Mouse (Mus musculus): ENCODE measurements at regions not wholly inside any gene's neighbourhood (a gene's known extent, or its start where the extent isn't known, plus 50 kb on each side); places are given as distances from the start of the nearest gene placed in this dataset.

DNA sequence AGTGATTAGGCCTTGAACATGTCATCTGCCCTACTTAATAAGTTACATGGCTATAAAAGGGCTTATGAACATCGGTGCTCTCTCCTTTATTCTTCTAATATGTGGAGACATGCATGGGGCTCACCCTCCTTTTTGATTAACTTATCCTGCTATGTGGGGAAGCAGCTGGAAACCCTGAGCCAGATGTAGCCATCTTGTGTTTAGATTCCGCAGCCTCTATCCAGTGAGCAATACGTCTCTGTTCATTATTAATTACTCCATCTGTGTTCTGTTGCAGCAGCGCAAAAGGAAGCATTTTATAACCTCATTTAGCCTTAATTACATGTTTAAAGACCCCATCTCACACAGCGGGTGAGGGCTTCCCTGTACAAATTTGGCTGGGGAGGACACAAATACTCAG lies 129.6 kb downstream of the Fam124b start:
- H3K9me3 ChIP-seq (replicated peaks; ENCODE audit: insufficient read depth, low read length), result no peaks in the 10 kb centered on the region
- H3K4me1 ChIP-seq (ENCODE audit: control insufficient read depth in 1 of 2, insufficient read depth in 2 of 2, low read length in 2 of 2), result no peaks in the 10 kb centered on the region
- no peak overlapping the region for H3K27ac ChIP-seq (ENCODE audit: control insufficient read depth, low read depth, low read length)
- no peaks in the 10 kb centered on the region for H3K36me3 ChIP-seq (ENCODE audit: control insufficient read depth in 1 of 2, insufficient read depth in 2 of 2, low read length in 2 of 2)
- H3K9ac ChIP-seq (ENCODE audit: control insufficient read depth, low read depth, low read length, poor library complexity, severe bottlenecking), result no peak overlapping the region
- TF ChIP-seq MAX (IDR thresholded peaks at IDR 0.05; ENCODE audit: low read length) (no peak), MXI1 (IDR thresholded peaks at IDR 0.05; ENCODE audit: low read depth, low read length) (no peak), CHD1 (IDR thresholded peaks at IDR 0.05; ENCODE audit: low read depth, low read length) (no peak), MAFK (IDR thresholded peaks at IDR 0.05; ENCODE audit: borderline replicate concordance, low read depth, low read length) (no peak)
- H3K27me3 ChIP-seq (ENCODE audit: control insufficient read depth in 1 of 2, insufficient read depth in 2 of 2, low read length in 2 of 2), result no peaks in the 10 kb centered on the region
- H3K79me2 ChIP-seq (ENCODE audit: control insufficient read depth, insufficient read depth, low read length, poor library complexity), result no peaks in the 10 kb centered on the region
- DNase-seq (ENCODE audit: low read depth, low spot score), result no peak
- no peak overlapping the region for H3K4me3 ChIP-seq (ENCODE audit: control insufficient read depth in 1 of 2, insufficient read depth in 1 of 2, low read depth in 2 of 2, low read length in 2 of 2)

DNA sequence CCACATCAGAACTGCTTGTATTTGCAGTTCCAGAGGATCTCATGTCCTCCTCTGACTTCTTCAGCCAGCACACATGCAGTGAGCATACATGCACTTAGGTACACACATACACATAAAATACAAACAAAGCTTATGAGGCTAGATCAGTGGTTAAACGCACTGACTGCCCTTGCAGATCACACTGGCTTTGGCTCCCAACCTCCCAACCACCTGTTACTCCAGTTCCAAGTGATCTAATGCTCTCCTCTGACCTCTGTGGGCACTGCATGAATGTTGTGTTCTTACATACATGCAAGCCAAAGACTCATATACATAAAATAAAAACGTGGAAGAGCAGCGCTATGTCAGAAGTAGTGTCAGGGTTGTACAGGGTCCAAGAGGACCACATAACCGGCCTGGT lies 141.9 kb downstream of the Fam124b start:
- Histone ChIP-seq H3K9ac (ENCODE audit: control insufficient read depth, low read depth, low read length, poor library complexity, severe bottlenecking) (no peak overlapping the region), H3K27ac (ENCODE audit: control insufficient read depth, low read depth, low read length) (no peak overlapping the region), H3K4me3 (ENCODE audit: control insufficient read depth in 1 of 2, insufficient read depth in 1 of 2, low read depth in 2 of 2, low read length in 2 of 2) (no peak overlapping the region), H3K9me3 (replicated peaks; ENCODE audit: insufficient read depth, low read length) (no peaks in the 10 kb centered on the region), H3K79me2 (ENCODE audit: control insufficient read depth, insufficient read depth, low read length, poor library complexity) (no peaks in the 10 kb centered on the region), H3K27me3 (ENCODE audit: control insufficient read depth in 1 of 2, insufficient read depth in 2 of 2, low read length in 2 of 2) (no peaks in the 10 kb centered on the region), H3K4me1 (ENCODE audit: control insufficient read depth in 1 of 2, insufficient read depth in 2 of 2, low read length in 2 of 2) (no peaks in the 10 kb centered on the region), H3K36me3 (ENCODE audit: control insufficient read depth in 1 of 2, insufficient read depth in 2 of 2, low read length in 2 of 2) (no peaks in the 10 kb centered on the region)
- TF ChIP-seq EP300 (IDR thresholded peaks at IDR 0.05; ENCODE audit: low read depth in 1 of 2, low read length in 2 of 2) (no peak), NELFE (IDR thresholded peaks at IDR 0.05; ENCODE audit: low read depth, low read length) (no peak), MYC (IDR thresholded peaks at IDR 0.05; ENCODE audit: low read depth, low read length) (no peak), SMC3 (IDR thresholded peaks at IDR 0.05; ENCODE audit: low read depth, low read length) (no peak), ZKSCAN1 (IDR thresholded peaks at IDR 0.05; ENCODE audit: low read depth, low read length) (no peak), ZMIZ1 (IDR thresholded peaks at IDR 0.05; ENCODE audit: low read depth, low read length) (no peak), CHD2 (IDR thresholded peaks at IDR 0.05; ENCODE audit: low read length) (no peak), TCF12 (IDR thresholded peaks at IDR 0.05; ENCODE audit: low read depth, low read length) (no peak), MAZ (IDR thresholded peaks at IDR 0.05; ENCODE audit: low read depth, low read length) (no peak), HCFC1 (IDR thresholded peaks at IDR 0.05; ENCODE audit: low read depth, low read length) (no peak), CHD1 (IDR thresholded peaks at IDR 0.05; ENCODE audit: low read depth, low read length) (no peak), MEF2A (IDR thresholded peaks at IDR 0.05; ENCODE audit: extremely low read depth, insufficient replicate concordance, low read depth, low read length, poor library complexity, severe bottlenecking) (no peak), POLR2AphosphoS2 (IDR thresholded peaks at IDR 0.05; ENCODE audit: low read length) (no peak), E2F4 (IDR thresholded peaks at IDR 0.05; ENCODE audit: borderline replicate concordance, low read depth, low read length) (no peak), POLR2AphosphoS5 (IDR thresholded peaks at IDR 0.05; ENCODE audit: borderline replicate concordance, low read depth, low read length) (no peak), SIN3A (IDR thresholded peaks at IDR 0.05; ENCODE audit: low read length) (no peak), UBTF (IDR thresholded peaks at IDR 0.05; ENCODE audit: borderline replicate concordance, insufficient read depth, low read depth, low read length) (no peak)
- DNase-seq (ENCODE audit: low read depth, low spot score), result no peak

Measured in MEL (cell line).